Mouse (Mus musculus): ENCODE results near the gene Hand1. TPM values are rescaled to one million over a fixed set of nuclear protein-coding genes. Genes with fewer than 3 reads are reported as not detected.
"Not testable (repeated sequence)": the region's sequence is repeated elsewhere in the genome, so short reads cannot be mapped to it uniquely, and the experiment has no call there.

Hand1 gene
- polyA plus RNA-seq, 1 experiment: not detected

DNA sequence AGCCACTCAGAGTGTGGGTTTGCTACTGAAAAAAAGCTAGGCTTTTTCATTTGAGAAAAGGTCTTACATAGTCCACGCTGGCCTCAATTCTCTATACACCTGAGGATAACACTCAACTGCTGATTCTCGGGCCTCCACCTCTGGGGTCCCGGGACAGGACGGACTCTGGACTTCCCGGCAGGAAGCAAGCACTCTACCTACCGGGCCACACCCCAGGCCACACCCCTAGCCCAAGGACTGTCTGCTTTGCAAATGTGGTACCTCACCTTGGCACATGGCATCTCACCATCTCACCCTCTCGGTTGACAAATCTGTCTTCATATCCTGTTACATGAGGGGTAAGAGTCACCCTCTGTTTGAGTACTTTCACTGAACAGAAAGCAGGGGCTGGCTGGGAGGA, 17.7 kb upstream of the Hand1 start:
- Histone ChIP-seq H3K4me1 (ENCODE audit: control insufficient read depth, insufficient read depth, low read length) (peaks cover 28% of the 10 kb centered on the region), H3K4me3 (ENCODE audit: insufficient read depth, low read length) (no peak overlapping the region), H3K27ac (ENCODE audit: insufficient read depth, low read depth, low read length) (no peak overlapping the region)
- TF ChIP-seq POLR2A (IDR thresholded peaks at IDR 0.05; ENCODE audit: borderline replicate concordance, low read depth, low read length) (no peak), CTCF (IDR thresholded peaks at IDR 0.05; ENCODE audit: low read depth, low read length) (no peak)

GRCm38 (mm10) chr11:57847396-57847795, 14.8 kb upstream of the Hand1 start:
- Histone ChIP-seq H3K4me3 (ENCODE audit: insufficient read depth, low read length) (no peak overlapping the region), H3K4me1 (ENCODE audit: control insufficient read depth, insufficient read depth, low read length) (peaks cover 28% of the 10 kb centered on the region), H3K27ac (ENCODE audit: insufficient read depth, low read depth, low read length) (no peak overlapping the region)
- TF ChIP-seq CTCF (IDR thresholded peaks at IDR 0.05; ENCODE audit: low read depth, low read length) (no peak), POLR2A (IDR thresholded peaks at IDR 0.05; ENCODE audit: borderline replicate concordance, low read depth, low read length) (no peak)

DNA sequence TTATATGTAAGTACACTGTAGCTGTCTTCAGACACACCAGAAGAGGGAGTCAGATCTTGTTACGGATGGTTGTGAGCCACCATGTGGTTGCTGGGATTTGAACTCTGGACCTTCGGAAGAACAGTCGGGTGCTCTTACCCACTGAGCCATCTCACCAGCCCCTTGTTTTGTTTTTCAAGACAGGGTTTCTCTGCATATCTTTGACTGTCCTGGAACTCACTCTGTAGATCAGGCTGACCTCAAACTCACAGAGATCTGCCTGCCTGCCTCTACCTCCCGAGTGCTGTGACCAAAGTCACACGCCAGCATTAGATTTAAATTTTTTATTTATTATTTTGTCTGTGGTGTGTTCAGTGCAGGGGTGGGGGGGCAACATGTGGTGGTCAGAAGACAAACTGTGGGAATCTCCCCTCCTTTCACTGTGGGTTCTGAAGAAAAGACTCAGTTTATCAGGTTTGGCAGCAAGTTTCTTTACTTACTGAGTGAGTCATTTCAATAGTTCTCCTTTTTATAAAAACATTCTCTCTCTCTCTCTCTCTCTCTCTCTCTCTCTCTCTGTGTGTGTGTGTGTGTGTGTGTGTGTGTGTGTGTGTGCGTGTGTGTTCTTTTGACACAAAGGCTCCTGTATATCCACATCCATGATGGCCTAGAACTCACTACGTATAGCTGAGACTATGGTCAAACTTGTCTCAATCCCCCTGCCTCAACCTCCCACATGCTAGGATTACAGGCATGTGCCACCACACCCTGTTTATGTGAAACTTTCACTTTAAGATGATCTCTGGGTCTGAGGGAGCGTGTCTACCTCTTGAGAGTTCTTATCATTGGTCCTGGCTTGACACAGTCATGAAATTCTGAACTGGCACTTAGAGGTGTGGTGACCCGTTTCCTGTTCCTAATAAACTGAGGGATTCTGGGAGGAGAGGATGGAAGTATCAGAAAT, 14.1 kb upstream of the Hand1 start:
- peaks cover 28% of the 10 kb centered on the region for H3K4me1 ChIP-seq (ENCODE audit: control insufficient read depth, insufficient read depth, low read length)
- not testable (repeated sequence) for H3K4me3 ChIP-seq (ENCODE audit: insufficient read depth, low read length); H3K27ac ChIP-seq (ENCODE audit: insufficient read depth, low read depth, low read length)

DNA sequence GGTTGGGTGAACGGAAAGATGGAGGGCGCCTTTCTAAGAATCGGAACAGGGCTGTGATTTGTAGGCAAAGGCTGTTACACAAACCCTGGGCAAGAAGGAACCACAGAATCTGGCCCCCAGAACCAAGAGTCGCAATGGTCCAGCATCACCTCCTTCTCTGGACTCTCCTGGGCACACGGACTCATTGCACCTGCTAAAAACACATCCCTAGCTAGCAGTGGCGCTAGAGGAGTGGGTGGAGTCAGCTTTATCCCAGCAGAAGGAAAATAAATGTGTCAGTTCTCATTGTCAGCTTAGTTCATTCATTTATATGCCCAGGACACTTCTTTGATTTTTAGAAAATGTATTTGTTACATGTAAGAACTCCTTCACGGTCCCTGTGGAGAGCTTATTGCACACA, 8.8 kb upstream of the Hand1 start:
- Histone ChIP-seq H3K4me3 (ENCODE audit: insufficient read depth, low read length) (no peak overlapping the region), H3K4me1 (ENCODE audit: control insufficient read depth, insufficient read depth, low read length) (no peaks in the 10 kb centered on the region), H3K27ac (ENCODE audit: insufficient read depth, low read depth, low read length) (no peak overlapping the region)
- TF ChIP-seq CTCF (IDR thresholded peaks at IDR 0.05; ENCODE audit: low read depth, low read length) (no peak), POLR2A (IDR thresholded peaks at IDR 0.05; ENCODE audit: borderline replicate concordance, low read depth, low read length) (no peak)

GRCm38 (mm10) chr11:57840986-57841385, 8.4 kb upstream of the Hand1 start:
- Histone ChIP-seq H3K27ac (ENCODE audit: insufficient read depth, low read depth, low read length) (no peak overlapping the region), H3K4me1 (ENCODE audit: control insufficient read depth, insufficient read depth, low read length) (no peaks in the 10 kb centered on the region), H3K4me3 (ENCODE audit: insufficient read depth, low read length) (no peak overlapping the region)
- TF ChIP-seq CTCF (IDR thresholded peaks at IDR 0.05; ENCODE audit: low read depth, low read length) (no peak), POLR2A (IDR thresholded peaks at IDR 0.05; ENCODE audit: borderline replicate concordance, low read depth, low read length) (no peak)

- no peak overlapping the region for H3K4me3 ChIP-seq (ENCODE audit: insufficient read depth, low read length)
- no peak overlapping the region for H3K27ac ChIP-seq (ENCODE audit: insufficient read depth, low read depth, low read length)
- no peaks in the 10 kb centered on the region for H3K4me1 ChIP-seq (ENCODE audit: control insufficient read depth, insufficient read depth, low read length)
- TF ChIP-seq CTCF (IDR thresholded peaks at IDR 0.05; ENCODE audit: low read depth, low read length): no peak
Measured at GRCm38 (mm10) chr11:57837861-57838680, 5.5 kb upstream of the Hand1 start.

DNA sequence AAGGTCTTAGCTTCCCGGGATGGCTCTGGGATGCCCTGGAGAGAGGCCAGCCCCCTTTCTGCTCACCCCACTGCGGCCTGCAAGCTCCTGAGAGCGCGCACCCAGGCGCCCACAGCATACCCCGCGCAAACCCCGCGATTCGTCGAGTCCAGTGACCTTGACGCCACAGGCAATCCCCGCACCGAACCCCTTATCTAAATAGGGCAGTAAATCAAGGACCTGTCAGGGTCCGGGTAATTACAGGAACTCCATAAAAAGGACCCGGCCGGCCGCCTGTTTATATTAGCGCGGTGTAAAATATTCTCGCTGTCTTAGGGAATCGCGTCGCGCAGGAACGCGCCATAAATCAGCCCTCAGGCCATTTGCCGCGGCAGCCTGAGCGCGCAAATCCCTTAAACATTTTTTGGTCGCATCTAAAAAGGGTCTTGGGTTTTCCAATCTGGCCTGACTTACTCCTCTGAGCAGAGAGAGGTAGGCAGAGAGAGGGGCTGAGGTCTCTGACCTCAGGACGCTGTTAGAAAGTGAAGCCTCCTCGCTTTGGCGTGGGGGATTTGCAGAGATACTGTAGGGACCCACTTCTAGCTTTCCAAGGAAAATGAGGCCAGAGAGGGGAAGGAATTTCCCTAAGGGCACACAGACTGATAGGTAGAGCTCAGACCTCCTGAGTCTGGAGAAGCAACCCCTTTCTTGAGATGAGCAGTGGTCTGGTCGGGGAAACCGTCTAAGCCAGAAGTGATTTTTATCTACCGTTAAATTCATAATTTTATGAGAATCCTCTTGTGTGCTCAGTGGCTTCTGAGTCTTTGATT, 4.5 kb upstream of the Hand1 start:
- Histone ChIP-seq H3K4me3 (ENCODE audit: insufficient read depth, low read length) (no peak overlapping the region), H3K27ac (ENCODE audit: insufficient read depth, low read depth, low read length) (no peak overlapping the region), H3K4me1 (ENCODE audit: control insufficient read depth, insufficient read depth, low read length) (no peaks in the 10 kb centered on the region)
- TF ChIP-seq CTCF (IDR thresholded peaks at IDR 0.05; ENCODE audit: low read depth, low read length) (no peak), POLR2A (IDR thresholded peaks at IDR 0.05; ENCODE audit: borderline replicate concordance, low read depth, low read length) (no peak)

DNA sequence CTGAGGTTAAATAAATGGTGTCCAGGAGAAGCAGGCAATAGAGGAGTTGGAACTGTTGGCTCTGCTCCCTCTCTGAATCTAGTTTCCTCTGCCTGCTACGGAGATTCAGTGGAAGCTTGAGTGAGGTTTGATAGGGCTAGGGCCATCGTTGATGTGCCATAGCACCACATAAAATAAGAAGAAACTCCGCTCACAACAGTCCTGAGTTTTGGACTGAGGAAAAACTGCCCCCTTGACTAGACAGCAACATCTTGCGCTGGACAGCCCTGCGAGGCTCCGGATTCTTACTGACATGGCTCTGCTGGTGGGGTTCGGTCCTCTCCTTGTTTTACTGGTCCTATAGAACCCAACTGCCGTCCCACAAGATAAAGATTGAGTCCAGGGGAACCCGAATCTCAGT, 3.8 kb upstream of the Hand1 start:
- no peak overlapping the region for H3K4me3 ChIP-seq (ENCODE audit: insufficient read depth, low read length)
- H3K27ac ChIP-seq (ENCODE audit: insufficient read depth, low read depth, low read length): no peak overlapping the region
- no peaks in the 10 kb centered on the region for H3K4me1 ChIP-seq (ENCODE audit: control insufficient read depth, insufficient read depth, low read length)
- TF ChIP-seq POLR2A (IDR thresholded peaks at IDR 0.05; ENCODE audit: borderline replicate concordance, low read depth, low read length) (no peak), CTCF (IDR thresholded peaks at IDR 0.05; ENCODE audit: low read depth, low read length) (no peak)

DNA sequence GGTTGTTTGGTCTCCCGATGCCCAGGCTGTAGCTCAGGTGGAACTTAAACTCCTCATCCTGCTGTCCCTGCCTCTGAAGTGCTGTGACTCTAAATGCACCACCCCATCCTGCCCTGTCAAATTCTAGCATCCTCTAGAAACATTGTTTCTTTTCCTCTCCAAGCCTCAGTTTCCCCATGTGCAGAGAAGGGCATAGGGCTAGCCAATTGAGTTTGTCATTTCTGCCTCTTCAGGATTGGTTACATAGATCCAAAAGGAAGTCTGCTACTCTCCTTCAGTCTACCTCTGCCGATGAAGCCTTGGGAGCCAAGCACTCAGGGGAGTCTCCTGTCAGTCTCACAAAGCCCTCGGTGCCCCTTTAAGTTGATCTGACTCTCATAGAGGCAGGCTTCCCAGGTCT, 3.3 kb upstream of the Hand1 start:
- H3K4me1 ChIP-seq (ENCODE audit: control insufficient read depth, insufficient read depth, low read length): no peaks in the 10 kb centered on the region
- H3K27ac ChIP-seq (ENCODE audit: insufficient read depth, low read depth, low read length): no peak overlapping the region
- TF ChIP-seq POLR2A (IDR thresholded peaks at IDR 0.05; ENCODE audit: borderline replicate concordance, low read depth, low read length): no peak
- no peak overlapping the region for H3K4me3 ChIP-seq (ENCODE audit: insufficient read depth, low read length)

Measured in bone marrow macrophage, adult 2 months (primary cell).